Mouse (Mus musculus): ENCODE measurements around the gene Vezt. TPM values are rescaled to one million over a fixed set of nuclear protein-coding genes. Genes with fewer than 3 reads are reported as not detected.

The Vezt gene
- polyA plus RNA-seq, 1 experiment = 38.9 TPM

GRCm38 (mm10) chr10:93945364-93945763 lies 90.3 kb downstream of the Vezt start:
- no peak for TF ChIP-seq POLR2A (IDR thresholded peaks at IDR 0.05; ENCODE audit: extremely low read depth, insufficient read depth, low read length)
- peak; percentile 50; the same call in 1 of the 2 replicates for TF ChIP-seq CTCF (IDR thresholded peaks at IDR 0.05; ENCODE audit: extremely low read depth, insufficient read depth, low read length)
- no peaks in the 10 kb centered on the region for H3K4me1 ChIP-seq (ENCODE audit: control insufficient read depth, insufficient read depth, low read length)
- no peak overlapping the region for H3K4me3 ChIP-seq (ENCODE audit: insufficient read depth, low read length)
- no peak overlapping the region for H3K27ac ChIP-seq (ENCODE audit: insufficient read depth, low read length)

GRCm38 (mm10) chr10:93944241-93944640 lies 91.4 kb downstream of the Vezt start:
- Histone ChIP-seq H3K4me3 (ENCODE audit: insufficient read depth, low read length) (no peak overlapping the region), H3K4me1 (ENCODE audit: control insufficient read depth, insufficient read depth, low read length) (no peaks in the 10 kb centered on the region), H3K27ac (ENCODE audit: insufficient read depth, low read length) (no peak overlapping the region)
- no peak for TF ChIP-seq POLR2A (IDR thresholded peaks at IDR 0.05; ENCODE audit: extremely low read depth, insufficient read depth, low read length)
- no peak for TF ChIP-seq CTCF (IDR thresholded peaks at IDR 0.05; ENCODE audit: extremely low read depth, insufficient read depth, low read length)

GRCm38 (mm10) chr10:93940279-93940678 lies 95.3 kb downstream of the Vezt start:
- TF ChIP-seq POLR2A (IDR thresholded peaks at IDR 0.05; ENCODE audit: extremely low read depth, insufficient read depth, low read length) (no peak), CTCF (IDR thresholded peaks at IDR 0.05; ENCODE audit: extremely low read depth, insufficient read depth, low read length) (no peak)
- H3K4me3 ChIP-seq (ENCODE audit: insufficient read depth, low read length) = no peak overlapping the region

GRCm38 (mm10) chr10:93939676-93940075 lies 95.9 kb downstream of the Vezt start:
- no peaks in the 10 kb centered on the region for H3K4me1 ChIP-seq (ENCODE audit: control insufficient read depth, insufficient read depth, low read length)
- no peak overlapping the region for H3K27ac ChIP-seq (ENCODE audit: insufficient read depth, low read length)
- no peak for TF ChIP-seq POLR2A (IDR thresholded peaks at IDR 0.05; ENCODE audit: extremely low read depth, insufficient read depth, low read length)
- H3K4me3 ChIP-seq (ENCODE audit: insufficient read depth, low read length) = no peak overlapping the region

More at GRCm38 (mm10) chr10:93940279-93940678, 95.3 kb downstream of the Vezt start:
- Histone ChIP-seq H3K27ac (ENCODE audit: insufficient read depth, low read length) (no peak overlapping the region), H3K4me1 (ENCODE audit: control insufficient read depth, insufficient read depth, low read length) (no peaks in the 10 kb centered on the region)

GRCm38 (mm10) chr10:93938844-93939271 lies 96.8 kb downstream of the Vezt start:
- Histone ChIP-seq H3K4me1 (ENCODE audit: control insufficient read depth, insufficient read depth, low read length) (no peaks in the 10 kb centered on the region), H3K4me3 (ENCODE audit: insufficient read depth, low read length) (no peak overlapping the region)
- TF ChIP-seq POLR2A (IDR thresholded peaks at IDR 0.05; ENCODE audit: extremely low read depth, insufficient read depth, low read length) = no peak
- TF ChIP-seq CTCF (IDR thresholded peaks at IDR 0.05; ENCODE audit: extremely low read depth, insufficient read depth, low read length) = no peak

GRCm38 (mm10) chr10:93933980-93934379 lies 101.6 kb downstream of the Vezt start:
- TF ChIP-seq CTCF (IDR thresholded peaks at IDR 0.05; ENCODE audit: extremely low read depth, insufficient read depth, low read length) (no peak), POLR2A (IDR thresholded peaks at IDR 0.05; ENCODE audit: extremely low read depth, insufficient read depth, low read length) (no peak)
- Histone ChIP-seq H3K4me1 (ENCODE audit: control insufficient read depth, insufficient read depth, low read length) (no peaks in the 10 kb centered on the region), H3K4me3 (ENCODE audit: insufficient read depth, low read length) (no peak overlapping the region), H3K27ac (ENCODE audit: insufficient read depth, low read length) (no peak overlapping the region)

More at GRCm38 (mm10) chr10:93938844-93939271, 96.8 kb downstream of the Vezt start:
- H3K27ac ChIP-seq (ENCODE audit: insufficient read depth, low read length) = no peak overlapping the region

- Histone ChIP-seq H3K4me1 (ENCODE audit: control insufficient read depth, insufficient read depth, low read length) (no peaks in the 10 kb centered on the region), H3K4me3 (ENCODE audit: insufficient read depth, low read length) (no peak overlapping the region), H3K27ac (ENCODE audit: insufficient read depth, low read length) (no peak overlapping the region)
- no peak for TF ChIP-seq POLR2A (IDR thresholded peaks at IDR 0.05; ENCODE audit: extremely low read depth, insufficient read depth, low read length)
- TF ChIP-seq CTCF (IDR thresholded peaks at IDR 0.05; ENCODE audit: extremely low read depth, insufficient read depth, low read length) = no peak
Observed at GRCm38 (mm10) chr10:93932861-93933260, 102.8 kb downstream of the Vezt start.

GRCm38 (mm10) chr10:93932020-93932419 lies 103.6 kb downstream of the Vezt start:
- Histone ChIP-seq H3K27ac (ENCODE audit: insufficient read depth, low read length) (no peak overlapping the region), H3K4me1 (ENCODE audit: control insufficient read depth, insufficient read depth, low read length) (no peaks in the 10 kb centered on the region), H3K4me3 (ENCODE audit: insufficient read depth, low read length) (no peak overlapping the region)
- TF ChIP-seq POLR2A (IDR thresholded peaks at IDR 0.05; ENCODE audit: extremely low read depth, insufficient read depth, low read length) = no peak
- no peak for TF ChIP-seq CTCF (IDR thresholded peaks at IDR 0.05; ENCODE audit: extremely low read depth, insufficient read depth, low read length)

- H3K4me3 ChIP-seq (ENCODE audit: insufficient read depth, low read length) = no peak overlapping the region
- H3K27ac ChIP-seq (ENCODE audit: insufficient read depth, low read length) = no peak overlapping the region
- no peak for TF ChIP-seq CTCF (IDR thresholded peaks at IDR 0.05; ENCODE audit: extremely low read depth, insufficient read depth, low read length)
- no peak for TF ChIP-seq POLR2A (IDR thresholded peaks at IDR 0.05; ENCODE audit: extremely low read depth, insufficient read depth, low read length)
- H3K4me1 ChIP-seq (ENCODE audit: control insufficient read depth, insufficient read depth, low read length) = no peaks in the 10 kb centered on the region
Observed at GRCm38 (mm10) chr10:93931431-93931830, 104.2 kb downstream of the Vezt start.

- no peaks in the 10 kb centered on the region for H3K4me1 ChIP-seq (ENCODE audit: control insufficient read depth, insufficient read depth, low read length)
- no peak overlapping the region for H3K4me3 ChIP-seq (ENCODE audit: insufficient read depth, low read length)
- TF ChIP-seq POLR2A (IDR thresholded peaks at IDR 0.05; ENCODE audit: extremely low read depth, insufficient read depth, low read length) (no peak), CTCF (IDR thresholded peaks at IDR 0.05; ENCODE audit: extremely low read depth, insufficient read depth, low read length) (no peak)
- no peak overlapping the region for H3K27ac ChIP-seq (ENCODE audit: insufficient read depth, low read length)
Observed at GRCm38 (mm10) chr10:93930236-93930824, 105.3 kb downstream of the Vezt start.
